Mouse (Mus musculus) kidney, embryonic 15.5 days (tissue): ENCODE data around the gene Kctd4. TPM values are rescaled to one million over a fixed set of nuclear protein-coding genes. Genes with fewer than 3 reads are reported as not detected.
"Not testable (repeated sequence)": the region's sequence is repeated elsewhere in the genome, so short reads cannot be mapped to it uniquely, and the experiment has no call there.

Experiments
- ATAC-seq: fragments of 200-750 bp; cut with Nextera tagmentation; replicated peaks from 2 replicates; pipeline ENCODE4 v1.8.0; 2017; ENCODE audit warnings: moderate TSS enrichment; ENCODE audit not compliant: low FRiP score
- H3K27ac ChIP-seq: fragments of 300-500 bp; sonication (generic); 2 replicates; pipeline ENCODE4 v1.5.1; 2015; ENCODE audit warnings: mild to moderate bottlenecking, inconsistent platforms
- H3K27me3 ChIP-seq: fragments of 300-500 bp; sonication (generic); 2 replicates; pipeline ENCODE4 v1.6.1; 2015; ENCODE audit warnings: inconsistent platforms
- H3K36me3 ChIP-seq: fragments of 300-500 bp; sonication (generic); 2 replicates; pipeline ENCODE4 v1.6.1; 2015; ENCODE audit warnings: inconsistent platforms
- H3K4me1 ChIP-seq: fragments of 300-500 bp; sonication (generic); 2 replicates; pipeline ENCODE4 v1.6.1; 2015; ENCODE audit warnings: inconsistent platforms
- H3K4me2 ChIP-seq: fragments of 300-500 bp; sonication (generic); 2 replicates; pipeline ENCODE4 v1.6.1; 2015; ENCODE audit warnings: moderate library complexity, mild to moderate bottlenecking, inconsistent platforms
- H3K4me3 ChIP-seq: fragments of 300-500 bp; sonication (generic); replicated peaks from 2 replicates; pipeline ENCODE4 v1.5.1; 2015; ENCODE audit warnings: mild to moderate bottlenecking, inconsistent platforms
- H3K9ac ChIP-seq: fragments of 300-500 bp; sonication (generic); 2 replicates; pipeline ENCODE4 v1.6.1; 2015; ENCODE audit warnings: mild to moderate bottlenecking, inconsistent platforms
- H3K9me3 ChIP-seq: fragments of 300-500 bp; sonication (generic); replicated peaks from 2 replicates; pipeline ENCODE4 v1.6.1; 2016; ENCODE audit warnings: inconsistent platforms
- WGBS: fragments of 180-500 bp; shearing (Covaris S2); methylation state at CpG from one replicate; pipeline ENCODE4 v1.1.7; 2015; ENCODE audit warnings: mixed read lengths; 5-methylcytosine and 5-hydroxymethylcytosine counted together
- polyA plus RNA-seq: library from polyadenylated mRNA; unstranded; fragments of >200 nt; fragmentation: Nextera tagmentation; extraction: Ambion mirVana; gene quantifications from 2 replicates; pipeline ENCODE4 v1.2.1, GENCODE M21; 2015

Gene Kctd4
- 0.30 and 0.48 TPM in 2 replicates for polyA plus RNA-seq

DNA sequence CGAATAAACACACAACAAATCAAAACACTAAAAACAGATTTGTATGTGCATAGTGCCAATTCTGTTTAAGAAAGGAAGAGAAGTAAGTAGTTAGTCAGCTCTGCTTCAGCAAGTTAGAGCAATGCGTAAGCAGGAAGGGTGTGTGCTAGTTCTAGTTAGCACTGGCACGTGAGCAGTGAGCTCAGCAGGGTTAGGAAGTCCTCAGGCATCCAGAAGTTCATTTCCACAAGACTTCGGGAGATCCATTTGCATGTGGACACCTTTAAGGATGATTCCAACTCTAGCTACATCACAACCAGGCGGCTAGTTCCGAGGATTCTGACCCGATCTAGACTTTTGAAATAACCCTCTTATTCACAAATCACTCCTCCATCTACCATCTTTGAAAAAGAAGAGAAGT is at the start of gene Kctd4:
Kctd4 (plus strand) TSS at position 244 of the 400 bp plus-strand sequence.
- no peaks in the 10 kb centered on the region for H3K4me1 ChIP-seq
- H3K4me2 ChIP-seq: no peak within 1 kb of the TSS
- WGBS: 87% methylated on average over 7 of the region's 7 CpGs
- H3K36me3 ChIP-seq: no peaks in the 10 kb centered on the region
- H3K27ac ChIP-seq: no peak within 1 kb of the TSS
- no peaks in the 10 kb centered on the region for H3K9me3 ChIP-seq
- no peak within 1 kb of the TSS for H3K4me3 ChIP-seq
- no peak for ATAC-seq
- H3K9ac ChIP-seq: no peak within 1 kb of the TSS
- H3K27me3 ChIP-seq: no peaks in the 10 kb centered on the region

DNA sequence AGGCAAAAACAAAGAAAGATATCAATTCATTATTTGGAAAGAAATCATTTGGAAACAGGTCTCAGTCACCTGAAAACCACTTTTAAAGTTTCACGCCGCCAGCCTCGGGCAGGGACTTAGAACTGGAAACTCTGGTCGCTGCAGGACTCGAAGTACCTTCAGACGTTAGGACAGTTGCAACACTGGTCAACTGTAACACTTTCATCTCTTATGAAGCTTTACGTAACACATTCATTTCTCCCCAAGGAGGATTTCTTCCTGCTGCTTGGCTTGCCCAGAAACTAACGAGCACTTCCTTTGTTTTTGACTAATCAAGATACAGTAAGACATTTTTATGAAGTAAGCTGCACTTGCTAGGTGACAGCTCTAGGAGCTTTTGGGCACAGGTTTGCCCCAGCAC is 47.9 kb upstream of the Kctd4 start:
- Histone ChIP-seq H3K4me1 (no peaks in the 10 kb centered on the region), H3K27ac (no peak overlapping the region), H3K27me3 (no peaks in the 10 kb centered on the region), H3K36me3 (peaks cover 28% of the 10 kb centered on the region), H3K9ac (no peak overlapping the region), H3K4me2 (no peak overlapping the region), H3K9me3 (no peaks in the 10 kb centered on the region), H3K4me3 (no peak overlapping the region)
- no peak for ATAC-seq
- 88% methylated on average over 8 of the region's 8 CpGs for WGBS

DNA sequence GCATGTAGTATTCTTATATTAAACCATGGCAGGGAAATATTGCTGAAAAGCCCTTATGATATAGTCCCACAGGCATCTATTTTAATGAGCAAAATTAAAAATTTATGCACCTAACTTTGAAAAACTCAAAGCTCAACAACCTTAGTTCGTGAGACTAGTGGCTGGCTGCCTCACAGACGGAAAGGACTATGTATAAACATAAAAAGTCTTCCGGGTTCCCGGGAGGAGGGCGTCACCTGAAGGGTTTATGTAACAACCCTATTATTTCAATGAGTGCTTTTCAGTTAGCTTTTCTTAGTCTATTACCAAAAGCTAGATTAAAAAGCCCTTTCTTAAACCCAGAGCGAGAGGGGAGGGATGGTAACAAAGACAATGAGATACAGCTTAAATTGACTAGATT is 42.8 kb upstream of the Kctd4 start:
- whole genome bisulfite sequencing: 85% methylated on average over 6 of the region's 6 CpGs

GRCm38 (mm10) chr14:75912665-75913064 is 42.1 kb upstream of the Kctd4 start:
- H3K9me3 ChIP-seq: no peaks in the 10 kb centered on the region
- no peak overlapping the region for H3K4me3 ChIP-seq
- H3K27me3 ChIP-seq: no peaks in the 10 kb centered on the region
- no peak for ATAC-seq
- H3K27ac ChIP-seq: no peak overlapping the region
- H3K9ac ChIP-seq: no peak overlapping the region
- H3K36me3 ChIP-seq: peaks cover 9% of the 10 kb centered on the region; the same call in 1 of the 2 replicates
- no peaks in the 10 kb centered on the region for H3K4me1 ChIP-seq
- 95% methylated on average over 2 of the region's 2 CpGs for WGBS
- no peak overlapping the region for H3K4me2 ChIP-seq

More for the DNA sequence above, 42.8 kb upstream of the Kctd4 start:
- no peaks in the 10 kb centered on the region for H3K27me3 ChIP-seq
- no peak overlapping the region for H3K4me2 ChIP-seq
- no peaks in the 10 kb centered on the region for H3K9me3 ChIP-seq
- ATAC-seq: no peak
- no peak overlapping the region for H3K9ac ChIP-seq
- H3K36me3 ChIP-seq: peaks cover 8% of the 10 kb centered on the region; the same call in 1 of the 2 replicates
- H3K27ac ChIP-seq: no peak overlapping the region
- H3K4me1 ChIP-seq: no peaks in the 10 kb centered on the region
- H3K4me3 ChIP-seq: no peak overlapping the region

- H3K9me3 ChIP-seq: no peaks in the 10 kb centered on the region
- H3K27ac ChIP-seq: no peak overlapping the region
- no peak overlapping the region for H3K4me3 ChIP-seq
- H3K9ac ChIP-seq: no peak overlapping the region
- 95% methylated on average over 1 of the region's 1 CpGs for WGBS
- no peaks in the 10 kb centered on the region for H3K4me1 ChIP-seq
- ATAC-seq: no peak
- no peaks in the 10 kb centered on the region for H3K27me3 ChIP-seq
- no peak overlapping the region for H3K4me2 ChIP-seq
- H3K36me3 ChIP-seq: 0 out of 2 replicates have a peak, but pooled peaks cover 3% of the 10 kb centered on the region
Measured at GRCm38 (mm10) chr14:75923314-75924052, 31.3 kb upstream of the Kctd4 start.

DNA sequence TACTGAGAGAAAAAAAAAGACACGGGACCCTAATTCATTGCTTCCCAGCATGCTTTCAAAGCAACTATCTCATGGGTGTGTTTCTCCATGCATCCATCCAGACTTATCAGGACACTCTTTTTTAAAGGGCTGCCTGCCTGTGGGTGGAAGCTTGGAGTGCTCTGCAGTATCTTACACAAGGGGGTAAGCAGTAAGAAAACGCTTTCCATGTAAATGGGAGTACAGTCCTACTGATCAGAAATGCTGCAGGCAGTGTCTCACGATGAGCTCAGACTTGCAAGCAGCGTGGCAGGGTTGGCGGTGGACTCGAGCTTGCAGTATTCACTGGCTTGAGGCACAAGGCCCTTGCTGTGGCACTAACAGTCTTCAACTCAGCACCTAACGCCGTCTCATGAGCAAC is 25.1 kb upstream of the Kctd4 start:
- H3K36me3 ChIP-seq, H3K9ac ChIP-seq, H3K4me1 ChIP-seq, H3K4me2 ChIP-seq, H3K4me3 ChIP-seq, H3K27ac ChIP-seq, ATAC-seq, H3K9me3 ChIP-seq, H3K27me3 ChIP-seq: not testable (repeated sequence)
- 94% methylated on average over 8 of the region's 8 CpGs for WGBS

DNA sequence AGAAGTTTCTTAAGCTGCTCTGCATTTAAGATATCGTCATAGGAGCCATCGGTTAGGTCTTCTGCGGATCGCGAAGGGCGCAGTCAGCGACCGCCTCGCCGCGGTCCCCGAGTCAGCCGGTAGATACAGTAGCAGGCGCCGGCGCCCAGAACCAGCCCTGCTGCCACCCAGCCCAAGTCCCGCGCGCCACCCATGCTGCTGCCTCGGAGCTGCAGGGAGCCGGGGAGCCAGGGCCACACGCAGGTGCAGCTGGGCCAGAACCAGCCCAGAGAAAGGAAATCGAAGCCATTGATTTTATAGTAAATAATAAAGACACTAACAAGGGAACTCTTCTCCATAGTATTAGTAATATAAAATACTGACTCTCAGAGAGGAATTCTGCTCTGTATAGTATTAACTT is 23.5 kb upstream of the Kctd4 start:
- H3K27me3 ChIP-seq: no peaks in the 10 kb centered on the region
- WGBS: 94% methylated on average over 23 of the region's 23 CpGs
- no peak overlapping the region for H3K9ac ChIP-seq
- H3K9me3 ChIP-seq: no peaks in the 10 kb centered on the region
- ATAC-seq: no peak
- H3K4me1 ChIP-seq: no peaks in the 10 kb centered on the region
- no peak overlapping the region for H3K4me3 ChIP-seq
- no peak overlapping the region for H3K27ac ChIP-seq
- 0 out of 2 replicates have a peak, but pooled peaks cover 3% of the 10 kb centered on the region for H3K36me3 ChIP-seq
- no peak overlapping the region for H3K4me2 ChIP-seq

GRCm38 (mm10) chr14:75934359-75934758 is 20.4 kb upstream of the Kctd4 start:
- H3K27ac ChIP-seq: no peak overlapping the region
- H3K9ac ChIP-seq: no peak overlapping the region
- H3K4me1 ChIP-seq: peaks cover 4% of the 10 kb centered on the region; the same call in 1 of the 2 replicates
- 84% methylated on average over 2 of the region's 2 CpGs for WGBS
- no peak overlapping the region for H3K4me3 ChIP-seq
- H3K4me2 ChIP-seq: no peak overlapping the region
- ATAC-seq: no peak
- H3K36me3 ChIP-seq: no peaks in the 10 kb centered on the region
- H3K9me3 ChIP-seq: no peaks in the 10 kb centered on the region
- no peaks in the 10 kb centered on the region for H3K27me3 ChIP-seq

- Histone ChIP-seq H3K27ac (no peak overlapping the region), H3K36me3 (no peaks in the 10 kb centered on the region), H3K4me1 (peaks cover 4% of the 10 kb centered on the region; the same call in 1 of the 2 replicates), H3K9ac (no peak overlapping the region), H3K4me3 (no peak overlapping the region), H3K27me3 (no peaks in the 10 kb centered on the region), H3K4me2 (no peak overlapping the region), H3K9me3 (no peaks in the 10 kb centered on the region)
- ATAC-seq: no peak
- WGBS: 14% methylated on average over 1 of the region's 1 CpGs
Measured at GRCm38 (mm10) chr14:75937714-75938113, 17.1 kb upstream of the Kctd4 start.

DNA sequence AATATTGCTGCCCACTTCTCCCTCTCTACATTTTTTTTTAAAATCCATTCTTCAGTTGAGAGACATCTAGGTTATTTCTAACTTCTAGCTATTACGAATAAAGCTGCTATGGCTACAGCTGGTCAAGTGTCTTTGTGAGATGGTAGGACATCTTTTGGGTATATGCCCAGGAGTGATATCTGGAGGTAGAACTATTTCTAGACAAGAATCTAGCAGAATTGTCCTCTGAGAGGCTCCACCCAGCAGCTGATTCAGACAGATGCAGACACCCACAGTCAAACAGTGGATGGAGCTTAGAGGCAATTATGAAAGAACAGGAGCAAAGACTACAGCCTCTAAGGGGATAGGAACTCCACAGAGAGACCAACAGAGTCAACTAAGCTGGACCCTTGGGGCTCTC is 13.3 kb upstream of the Kctd4 start:
- no peak for ATAC-seq
- 95% methylated on average over 1 of the region's 1 CpGs for WGBS

GRCm38 (mm10) chr14:75942365-75942764 is 12.4 kb upstream of the Kctd4 start:
- H3K4me3 ChIP-seq: no peak overlapping the region
- no peaks in the 10 kb centered on the region for H3K27me3 ChIP-seq
- no peak overlapping the region for H3K9ac ChIP-seq
- 91% methylated on average over 3 of the region's 3 CpGs for WGBS
- peaks cover 4% of the 10 kb centered on the region; the same call in 1 of the 2 replicates for H3K4me1 ChIP-seq
- no peaks in the 10 kb centered on the region for H3K9me3 ChIP-seq
- H3K36me3 ChIP-seq: no peaks in the 10 kb centered on the region
- ATAC-seq: no peak
- no peak overlapping the region for H3K27ac ChIP-seq
- no peak overlapping the region for H3K4me2 ChIP-seq

More for the DNA sequence above, 13.3 kb upstream of the Kctd4 start:
- no peak overlapping the region for H3K9ac ChIP-seq
- no peak overlapping the region for H3K4me2 ChIP-seq
- no peaks in the 10 kb centered on the region for H3K9me3 ChIP-seq
- H3K4me1 ChIP-seq: peaks cover 4% of the 10 kb centered on the region; the same call in 1 of the 2 replicates
- H3K36me3 ChIP-seq: no peaks in the 10 kb centered on the region
- H3K27ac ChIP-seq: no peak overlapping the region
- H3K4me3 ChIP-seq: no peak overlapping the region
- H3K27me3 ChIP-seq: no peaks in the 10 kb centered on the region

DNA sequence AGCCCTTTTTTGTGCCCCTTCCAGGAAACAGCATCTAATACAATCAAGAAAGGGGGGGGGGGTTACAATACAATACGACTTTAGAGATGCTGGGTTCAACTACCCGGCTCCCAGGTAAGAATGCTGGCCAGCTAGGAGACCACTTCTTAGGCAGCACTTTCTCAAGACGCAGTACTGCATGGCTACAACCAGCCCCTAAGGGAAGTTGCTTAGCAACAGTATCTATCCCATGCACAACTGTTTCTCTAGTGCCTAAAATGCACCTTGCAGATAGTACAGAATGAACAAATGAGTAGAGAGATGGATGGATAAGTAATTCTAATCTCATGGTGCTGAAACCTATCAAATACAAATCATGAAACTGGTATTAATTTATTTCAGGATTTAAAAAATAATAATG is 7.1 kb upstream of the Kctd4 start:
- WGBS: 71% methylated on average over 3 of the region's 3 CpGs
- ATAC-seq: no peak
- H3K4me3 ChIP-seq: no peak overlapping the region
- no peaks in the 10 kb centered on the region for H3K4me1 ChIP-seq
- H3K27me3 ChIP-seq: no peaks in the 10 kb centered on the region
- no peaks in the 10 kb centered on the region for H3K36me3 ChIP-seq
- no peak overlapping the region for H3K27ac ChIP-seq
- no peak overlapping the region for H3K9ac ChIP-seq
- H3K9me3 ChIP-seq: no peaks in the 10 kb centered on the region
- no peak overlapping the region for H3K4me2 ChIP-seq

DNA sequence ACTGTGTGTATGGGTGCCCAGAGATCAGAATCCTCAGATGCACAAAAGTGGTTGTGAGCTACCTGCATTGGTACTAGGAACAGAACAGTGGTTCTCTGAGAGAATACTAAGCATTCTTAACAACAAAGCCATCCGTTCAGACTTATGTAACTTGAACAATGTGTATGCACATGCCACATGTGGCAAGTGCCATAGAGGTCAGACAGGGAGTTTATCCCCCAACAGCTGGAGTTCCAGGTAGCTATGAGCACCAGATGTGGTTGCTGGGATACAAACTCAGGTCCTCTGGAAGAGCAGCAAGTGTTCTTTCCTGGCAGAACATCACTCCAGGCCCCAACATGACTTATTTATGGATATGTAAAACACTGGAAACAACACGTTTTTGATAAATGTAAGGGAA is 1.8 kb upstream of the Kctd4 start:
- H3K36me3 ChIP-seq: no peaks in the 10 kb centered on the region
- H3K9me3 ChIP-seq: no peaks in the 10 kb centered on the region
- H3K4me2 ChIP-seq: no peak overlapping the region
- H3K27ac ChIP-seq: no peak overlapping the region
- H3K4me1 ChIP-seq: no peaks in the 10 kb centered on the region
- 62% methylated on average over 2 of the region's 2 CpGs for WGBS
- no peak for ATAC-seq
- H3K9ac ChIP-seq: no peak overlapping the region
- no peaks in the 10 kb centered on the region for H3K27me3 ChIP-seq
- H3K4me3 ChIP-seq: no peak overlapping the region
